Comparison of ENCODE assay signal across 7 mouse cellular contexts in the genomic region with DNA sequence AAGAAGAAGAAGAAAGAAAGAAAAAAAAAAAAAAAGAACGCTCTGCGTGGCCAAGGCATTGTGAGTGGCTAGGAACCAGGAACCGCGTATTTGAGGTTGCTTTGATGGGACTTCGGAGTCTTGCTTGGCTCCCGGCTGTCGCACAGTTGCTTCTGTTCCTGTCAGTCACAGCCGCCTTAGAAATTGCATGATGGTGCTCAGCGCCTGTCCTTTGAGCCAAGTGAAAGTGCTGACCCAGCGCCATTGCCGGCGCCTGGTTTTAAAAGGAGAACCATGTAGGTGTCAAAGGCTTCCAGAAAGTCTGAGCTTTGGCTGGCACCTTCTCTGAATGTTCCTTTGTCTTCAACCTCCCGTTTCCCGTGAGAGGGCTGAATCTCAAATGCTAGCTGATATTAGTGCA. TPM values are rescaled to one million over a fixed set of nuclear protein-coding genes. Genes with fewer than 3 reads are reported as not detected.
DNase-seq lines count a peak whose midpoint lies in the region; ATAC-seq and TF ChIP-seq lines count a peak whose summit lies in the region.

No protein-coding gene starts in this region.

- H3K4me1 ChIP-seq in cortical plate, adult 2 months (ENCODE audit: control insufficient read depth, insufficient read depth, low read length) = no peaks in the 10 kb centered on the region
- H3K4me1 ChIP-seq in heart, adult 2 months (ENCODE audit: control insufficient read depth, insufficient read depth, low read length) = no peaks in the 10 kb centered on the region
- peaks cover 23% of the 10 kb centered on the region for H3K4me1 ChIP-seq in limb, embryonic 12.5 days (replicated peaks)
- H3K4me1 ChIP-seq in midbrain, postnatal 0 days (ENCODE audit: insufficient read depth, low read length) = no peaks in the 10 kb centered on the region

- no peaks in the 10 kb centered on the region for H3K79me2 ChIP-seq in heart, adult 2 months (replicated peaks; ENCODE audit: control insufficient read depth, insufficient read depth, low read length)

- peaks cover 2% of the 10 kb centered on the region; the same call in 1 of the 2 replicates for H3K27me3 ChIP-seq in heart, adult 2 months (ENCODE audit: control insufficient read depth, insufficient read depth, low read length)
- H3K27me3 ChIP-seq in limb, embryonic 12.5 days = peaks cover 43% of the 10 kb centered on the region
- H3K27me3 ChIP-seq in midbrain, postnatal 0 days (ENCODE audit: insufficient read depth, low read length) = no peaks in the 10 kb centered on the region

- ATAC-seq in limb, embryonic 12.5 days (ENCODE audit: insufficient number of reproducible peaks, insufficient read depth, low FRiP score, low TSS enrichment, low read depth) = peak; percentile 37; the same call in 1 of the 2 replicates
- 0 out of 2 replicates have a peak, but pooled peaks have one; percentile 21 for ATAC-seq in midbrain, postnatal 0 days (ENCODE audit: low FRiP score)

- no peak for TF ChIP-seq POLR2A in cortical plate, adult 2 months (IDR thresholded peaks at IDR 0.05; ENCODE audit: extremely low read depth, insufficient read depth, low read length)
- TF ChIP-seq POLR2A in heart, adult 2 months (IDR thresholded peaks at IDR 0.05; ENCODE audit: insufficient read depth, low read depth, low read length) = no peak

- under 1% methylated on average over 14 of the region's 14 CpGs for WGBS in heart, adult 2 months
- WGBS in limb, embryonic 12.5 days = 1% methylated on average over 14 of the region's 14 CpGs
- WGBS in midbrain, postnatal 0 days = under 1% methylated on average over 14 of the region's 14 CpGs

- no peak for TF ChIP-seq EP300 in heart, adult 2 months (IDR thresholded peaks at IDR 0.05; ENCODE audit: insufficient read depth, low read depth, low read length)

- DNase-seq in brain, adult 2 months (ENCODE audit: low read depth, low spot score) = peak; percentile 72
- peak; percentile 23 to 39 for DNase-seq in heart, adult 2 months
- peak; percentile 62 for DNase-seq in kidney, adult 9 months
- peak; percentile 60 for DNase-seq in midbrain, postnatal 0 days (ENCODE audit: low spot score)
- no peak for DNase-seq in thymus, postnatal 0 days (ENCODE audit: low spot score)

- intact Hi-C loops in heart, adult 2 months (cut with DNase I) = no loop called here

- H3K36me3 ChIP-seq in heart, adult 2 months (ENCODE audit: control insufficient read depth, insufficient read depth, low read length) = no peaks in the 10 kb centered on the region
- no peaks in the 10 kb centered on the region for H3K36me3 ChIP-seq in limb, embryonic 12.5 days
- H3K36me3 ChIP-seq in midbrain, postnatal 0 days (ENCODE audit: insufficient read depth, low read length) = no peaks in the 10 kb centered on the region

- no peaks in the 10 kb centered on the region for H3K9me3 ChIP-seq in limb, embryonic 12.5 days
- H3K9me3 ChIP-seq in midbrain, postnatal 0 days (ENCODE audit: low read length) = no peaks in the 10 kb centered on the region

- no peak overlapping the region for H3K9ac ChIP-seq in heart, adult 2 months (ENCODE audit: low read depth, low read length)
- no peak overlapping the region for H3K9ac ChIP-seq in limb, embryonic 12.5 days (replicated peaks)
- peak overlapping the region; percentile 65; the same call in 1 of the 2 replicates for H3K9ac ChIP-seq in midbrain, postnatal 0 days (replicated peaks; ENCODE audit: low read length, poor library complexity, severe bottlenecking)

- no peak for TF ChIP-seq CTCF in cortical plate, adult 2 months (IDR thresholded peaks at IDR 0.05; ENCODE audit: extremely low read depth, insufficient read depth, low read length)
- TF ChIP-seq CTCF in heart, adult 2 months (IDR thresholded peaks at IDR 0.05) = no peak
- no peak for TF ChIP-seq CTCF in midbrain, postnatal 0 days (IDR thresholded peaks at IDR 0.05)

- H3K4me3 ChIP-seq in cortical plate, adult 2 months (ENCODE audit: insufficient read depth, low read length) = peak overlapping the region; percentile 64
- H3K4me3 ChIP-seq in heart, adult 2 months = peak overlapping the region; percentile 51
- peak overlapping the region; percentile 50 for H3K4me3 ChIP-seq in limb, embryonic 12.5 days (replicated peaks)
- H3K4me3 ChIP-seq in midbrain, postnatal 0 days (ENCODE audit: low read depth, low read length) = peak overlapping the region; percentile 68

- peak overlapping the region; percentile 77 for H3K4me2 ChIP-seq in limb, embryonic 12.5 days
- peak overlapping the region; percentile 91 for H3K4me2 ChIP-seq in midbrain, postnatal 0 days (ENCODE audit: low read depth, low read length, poor library complexity, severe bottlenecking)

- no peak overlapping the region for H3K27ac ChIP-seq in cortical plate, adult 2 months (ENCODE audit: insufficient read depth, low read length)
- peak overlapping the region; percentile 36; the same call in 1 of the 2 replicates for H3K27ac ChIP-seq in heart, adult 2 months
- no peak overlapping the region for H3K27ac ChIP-seq in limb, embryonic 12.5 days
- no peak overlapping the region for H3K27ac ChIP-seq in midbrain, postnatal 0 days (ENCODE audit: low read depth, low read length)

RNA-seq across cellular contexts. Expression of a gene that starts 0.6 kb away (rescaled TPM):
- polyA plus RNA-seq in cortical plate, adult 2 months (2012; rRNA removed) = 30.8 and 34.0 TPM in 2 replicates
- 1 to 10 TPM in 1 of 2 experiments, under 1 TPM in 1; 0.59 to 1.4 TPM for total RNA-seq in heart, adult 2 months (2021)
- 0.70 and 0.82 TPM in 2 replicates for polyA plus RNA-seq in heart, adult 2 months (2012; rRNA removed)
- polyA plus RNA-seq in limb, embryonic 12.5 days (2016; fragmentation: Nextera tagmentation; extraction: Ambion mirVana) = 6.9 and 8.0 TPM in 2 replicates
- 86.3 and 88.1 TPM in 2 replicates for total RNA-seq in midbrain, postnatal 0 days (2014; rRNA removed)
- 51.9 and 53.0 TPM in 2 replicates for polyA plus RNA-seq in midbrain, postnatal 0 days (2015; fragmentation: Nextera tagmentation; extraction: Ambion mirVana)
- polyA plus RNA-seq in thymus, postnatal 0 days (2015; fragmentation: Nextera tagmentation; extraction: Ambion mirVana) = 1.9 and 2.3 TPM in 2 replicates
